Mouse (Mus musculus) liver, postnatal 0 days (tissue): ENCODE measurements around the gene Slc1a4. TPM values are rescaled to one million over a fixed set of nuclear protein-coding genes. Genes with fewer than 3 reads are reported as not detected.

Source experiments
- ATAC-seq: fragments of 200-750 bp; cut with Nextera tagmentation; 2 replicates; pipeline ENCODE4 v1.8.0; 2017; ENCODE audit warnings: mild to moderate bottlenecking, moderate library complexity
- DNase-seq: peaks from one replicate; pipeline ENCODE4 v3.0.0-alpha.2; 2016
- H3K27ac ChIP-seq: fragments of 300-500 bp; sonication (generic); 2 replicates; pipeline ENCODE4 v1.5.1; 2014; ENCODE audit warnings: antibody characterized with exemption, moderate library complexity, mild to moderate bottlenecking, low read depth
- H3K27me3 ChIP-seq: fragments of 300-500 bp; sonication (generic); 2 replicates; pipeline ENCODE4 v1.6.1; 2014; ENCODE audit warnings: low read length, control low read depth, mixed read lengths; ENCODE audit not compliant: insufficient read depth
- H3K36me3 ChIP-seq: fragments of 300-500 bp; sonication (generic); replicated peaks from 2 replicates; pipeline ENCODE4 v1.6.1; 2014; ENCODE audit warnings: mild to moderate bottlenecking, control low read depth, low read length, moderate library complexity, mixed read lengths; ENCODE audit not compliant: insufficient read depth
- H3K4me1 ChIP-seq: fragments of 300-500 bp; sonication (generic); 2 replicates; pipeline ENCODE4 v1.6.1; 2014; ENCODE audit warnings: antibody characterized with exemption, mild to moderate bottlenecking, control low read depth; ENCODE audit not compliant: insufficient read depth
- H3K4me2 ChIP-seq: fragments of 300-500 bp; sonication (generic); 2 replicates; pipeline ENCODE4 v1.6.1; 2014; ENCODE audit warnings: low read depth, mild to moderate bottlenecking, low read length, moderate library complexity, mixed read lengths
- H3K4me3 ChIP-seq: fragments of 300-500 bp; sonication (generic); 2 replicates; pipeline ENCODE4 v1.5.1; 2014; ENCODE audit warnings: low read depth, low read length
- H3K9ac ChIP-seq: fragments of 300-500 bp; sonication (generic); replicated peaks from 2 replicates; pipeline ENCODE4 v1.6.1; 2014; ENCODE audit warnings: mild to moderate bottlenecking, moderate library complexity
- H3K9me3 ChIP-seq: fragments of 300-500 bp; sonication (generic); 2 replicates; pipeline ENCODE4 v1.6.1; 2016; ENCODE audit warnings: mild to moderate bottlenecking, control low read depth, low read length, mixed read lengths
- CTCF ChIP-seq: sonication (generic); IDR thresholded peaks from 2 replicates; pipeline ENCODE4 v1.5.1; 2016; ENCODE audit warnings: antibody characterized with exemption, low read depth
- EP300 ChIP-seq: IDR thresholded peaks from 2 replicates; pipeline ENCODE4 v1.6.1; 2016; ENCODE audit warnings: antibody characterized with exemption, low read depth, mild to moderate bottlenecking
- WGBS: fragments of 180-500 bp; shearing (Covaris S2); extraction: QIAGEN DNeasy Blood & Tissue Kit; methylation state at CpG from one replicate; pipeline ENCODE4 v1.1.7; 2014; ENCODE audit not compliant: insufficient replicate concordance; 5-methylcytosine and 5-hydroxymethylcytosine counted together
- polyA plus RNA-seq: library from polyadenylated mRNA; unstranded; fragments of >200 nt; fragmentation: Nextera tagmentation; extraction: Ambion mirVana; gene quantifications from 2 replicates; pipeline ENCODE4 v1.2.1, GENCODE M21; 2015

Slc1a4 gene
- polyA plus RNA-seq, 1 experiment from 2014 or later: 8.2 TPM

DNA sequence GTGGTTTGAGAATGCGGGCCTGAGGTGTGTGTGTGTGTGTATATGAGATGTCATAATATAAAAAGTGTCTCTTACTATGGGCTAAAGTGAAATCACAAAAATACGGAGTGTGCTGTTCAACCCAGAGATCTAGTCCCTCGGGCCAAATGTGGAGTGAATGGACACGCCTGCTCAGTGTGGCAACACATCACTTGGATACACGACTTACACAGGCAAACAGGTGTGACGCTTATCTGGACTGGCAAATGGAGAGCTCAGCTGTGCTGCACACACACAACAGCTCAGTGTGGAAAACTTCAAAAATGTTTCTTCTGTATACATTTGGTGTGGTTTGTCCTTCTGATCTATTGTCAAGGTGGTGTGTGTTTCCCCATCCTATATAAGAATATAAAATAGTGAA lies 3.7 kb downstream of the Slc1a4 start:
- ATAC-seq: no peak

DNA sequence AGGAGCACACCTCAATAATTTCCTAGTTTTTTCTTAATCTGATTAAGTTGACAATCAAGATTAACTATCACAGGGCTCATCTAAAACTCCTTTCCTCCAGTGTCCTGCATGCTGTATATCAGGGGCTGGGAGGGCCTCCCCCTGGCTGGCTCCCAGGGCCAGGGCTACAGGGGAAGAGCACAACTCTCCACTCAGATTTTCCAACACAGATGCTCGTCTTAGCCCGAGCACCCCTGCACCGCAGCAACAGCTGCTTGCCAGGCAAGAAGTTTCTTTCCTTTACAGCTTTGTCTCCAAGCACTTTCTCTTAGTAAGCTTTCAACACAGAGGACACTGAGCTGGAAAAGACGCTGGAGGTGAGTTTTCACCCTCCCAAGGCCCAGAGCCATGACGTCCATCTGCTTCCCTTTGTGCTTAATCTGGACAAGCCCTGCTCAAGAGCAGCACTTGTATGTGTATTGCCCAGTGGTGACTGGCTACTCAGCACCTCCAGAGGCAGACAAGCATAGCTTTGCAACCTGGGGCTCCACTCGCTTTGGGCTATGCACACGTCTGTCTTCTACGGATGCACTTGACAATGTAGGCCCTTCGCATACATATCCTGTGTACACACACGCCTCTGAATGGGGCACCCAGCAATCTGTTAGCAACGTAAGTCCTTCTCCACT lies 6.1 kb downstream of the Slc1a4 start:
- no peaks in the 10 kb centered on the region for H3K9me3 ChIP-seq
- H3K4me2 ChIP-seq: no peak overlapping the region
- no peak overlapping the region for H3K9ac ChIP-seq
- H3K27ac ChIP-seq: no peak overlapping the region
- DNase-seq (no peak), ATAC-seq (no peak)
- TF ChIP-seq CTCF (no peak), EP300 (no peak)
- peaks cover 26% of the 10 kb centered on the region for H3K4me1 ChIP-seq
- 88% methylated on average over 11 of the region's 11 CpGs for WGBS
- no peaks in the 10 kb centered on the region for H3K27me3 ChIP-seq
- H3K36me3 ChIP-seq: no peaks in the 10 kb centered on the region
- H3K4me3 ChIP-seq: no peak overlapping the region

More for the DNA sequence above, 3.7 kb downstream of the Slc1a4 start:
- WGBS: 72% methylated on average over 6 of the region's 6 CpGs
- no peak for DNase-seq
- peaks cover 30% of the 10 kb centered on the region for H3K4me1 ChIP-seq
- no peak overlapping the region for H3K4me3 ChIP-seq
- TF ChIP-seq CTCF (no peak), EP300 (no peak)
- no peak overlapping the region for H3K4me2 ChIP-seq
- H3K9ac ChIP-seq: no peak overlapping the region
- H3K36me3 ChIP-seq: no peaks in the 10 kb centered on the region
- H3K9me3 ChIP-seq: no peaks in the 10 kb centered on the region
- H3K27me3 ChIP-seq: no peaks in the 10 kb centered on the region
- no peak overlapping the region for H3K27ac ChIP-seq

DNA sequence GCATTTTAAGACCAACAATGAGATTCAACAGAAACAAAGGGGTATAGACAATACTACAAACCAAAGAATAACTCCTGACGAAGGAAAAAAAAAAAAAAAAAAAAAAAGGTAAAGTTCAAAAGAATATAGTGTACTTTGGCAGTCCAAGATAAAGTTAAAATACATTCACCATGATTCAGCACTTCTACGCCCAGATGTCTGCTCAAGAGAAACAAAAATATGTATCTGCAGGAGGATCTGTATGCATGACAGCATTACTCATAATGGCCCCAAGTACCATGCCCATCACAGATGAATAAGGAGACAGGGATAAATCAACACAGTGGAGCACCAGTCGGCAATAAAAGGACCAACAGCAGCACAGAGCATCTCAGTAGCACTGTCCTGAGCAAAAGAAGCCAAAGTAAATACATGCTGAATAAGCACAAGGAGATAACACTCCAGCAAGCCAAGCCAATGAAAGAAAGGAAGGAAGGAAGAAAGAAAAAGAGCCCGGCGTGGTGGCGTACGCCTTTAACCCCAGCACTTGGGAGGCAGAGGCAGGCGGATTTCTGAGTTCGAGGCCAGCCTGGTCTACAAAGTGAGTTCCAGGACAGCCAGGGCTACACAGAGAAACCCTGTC lies 7.3 kb downstream of the Slc1a4 start:
- WGBS: 60% methylated on average over 9 of the region's 9 CpGs
- no peak overlapping the region for H3K9ac ChIP-seq
- DNase-seq: no peak
- H3K27ac ChIP-seq: peak overlapping the region; percentile 13; the same call in 1 of the 2 replicates
- H3K4me1 ChIP-seq: peaks cover 26% of the 10 kb centered on the region
- no peak overlapping the region for H3K4me2 ChIP-seq
- ATAC-seq: peak; percentile 36
- H3K4me3 ChIP-seq: no peak overlapping the region
- H3K36me3 ChIP-seq: no peaks in the 10 kb centered on the region
- H3K27me3 ChIP-seq: no peaks in the 10 kb centered on the region
- TF ChIP-seq CTCF (no peak), EP300 (0 out of 2 replicates have a peak, but pooled peaks have one; percentile 15)
- no peaks in the 10 kb centered on the region for H3K9me3 ChIP-seq

DNA sequence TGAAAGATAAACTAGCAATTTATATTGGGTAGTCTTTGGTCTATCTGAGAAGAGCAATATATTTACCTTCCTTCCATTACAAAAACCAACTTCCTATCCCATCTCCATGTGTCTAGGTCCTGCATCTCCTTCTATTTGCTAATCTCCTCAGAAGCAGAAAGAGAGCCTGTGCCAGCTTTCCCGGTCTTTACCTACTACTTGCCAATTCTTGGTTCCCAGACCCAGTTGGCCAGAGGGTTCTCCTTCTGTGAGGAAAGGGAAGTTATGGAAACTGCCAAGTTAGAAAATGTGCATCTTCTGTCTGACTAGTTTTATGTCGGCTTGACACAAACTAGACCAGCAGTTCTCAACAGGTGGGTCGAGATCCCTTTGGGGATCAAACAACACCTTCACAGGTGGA lies 8.5 kb downstream of the Slc1a4 start:
- no peaks in the 10 kb centered on the region for H3K27me3 ChIP-seq
- H3K4me3 ChIP-seq: no peak overlapping the region
- H3K27ac ChIP-seq: 0 out of 2 replicates have a peak overlapping the region, but pooled peaks have one; percentile 11
- peaks cover 20% of the 10 kb centered on the region for H3K4me1 ChIP-seq
- no peaks in the 10 kb centered on the region for H3K36me3 ChIP-seq
- no peak overlapping the region for H3K4me2 ChIP-seq
- no peak for ATAC-seq
- no peak overlapping the region for H3K9ac ChIP-seq
- H3K9me3 ChIP-seq: no peaks in the 10 kb centered on the region
- no peak for TF ChIP-seq CTCF
- TF ChIP-seq EP300: no peak
- DNase-seq: no peak
- WGBS: 84% methylated on average over 3 of the region's 3 CpGs

DNA sequence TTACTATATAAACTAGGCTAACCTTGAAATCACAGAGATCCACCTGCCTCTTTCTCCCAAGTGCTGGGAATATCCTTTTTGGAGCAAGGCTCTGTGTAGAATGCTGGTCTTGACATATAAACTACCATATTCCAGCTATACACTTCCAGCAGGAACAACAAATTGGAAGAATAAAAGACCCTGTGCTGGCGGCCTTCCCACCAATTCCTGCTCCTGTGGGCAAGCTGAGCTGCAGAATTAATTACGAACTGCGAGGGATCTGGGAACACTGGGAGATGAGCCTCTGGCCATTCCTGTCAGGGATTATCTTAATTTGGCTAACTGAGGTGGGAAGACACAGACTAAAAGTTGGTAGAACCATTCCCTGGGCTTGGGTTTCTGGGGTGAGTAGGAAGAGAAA lies 10.1 kb downstream of the Slc1a4 start:
- TF ChIP-seq EP300 (no peak), CTCF (no peak)
- Histone ChIP-seq H3K27ac (no peak overlapping the region), H3K9ac (no peak overlapping the region), H3K4me1 (peaks cover 20% of the 10 kb centered on the region), H3K4me2 (no peak overlapping the region), H3K9me3 (no peaks in the 10 kb centered on the region), H3K4me3 (no peak overlapping the region), H3K27me3 (no peaks in the 10 kb centered on the region), H3K36me3 (no peaks in the 10 kb centered on the region)
- DNase-seq (no peak), ATAC-seq (no peak)
- WGBS: 83% methylated on average over 3 of the region's 3 CpGs

DNA sequence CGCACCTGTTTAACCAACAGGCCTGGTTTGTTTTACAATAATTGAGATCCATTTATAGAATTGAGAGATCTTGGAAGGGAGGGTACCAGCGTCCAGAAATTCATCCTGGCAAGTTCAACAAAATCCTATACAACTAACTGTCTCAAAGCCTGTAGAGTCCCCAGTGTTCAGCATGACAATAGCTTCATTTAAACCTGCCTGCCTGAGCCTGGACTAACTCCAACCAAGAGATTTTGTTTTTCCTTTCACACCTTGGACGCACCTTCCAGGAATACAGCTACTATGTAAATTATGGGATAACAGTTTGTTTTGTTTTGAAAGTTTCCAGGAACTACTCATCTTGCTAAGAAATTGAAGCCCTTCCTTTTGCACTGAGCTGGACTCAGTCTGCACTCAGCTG lies 11.9 kb downstream of the Slc1a4 start:
- Histone ChIP-seq H3K4me2 (no peak overlapping the region), H3K4me3 (no peak overlapping the region), H3K36me3 (0 out of 2 replicates have a peak, but pooled peaks cover 3% of the 10 kb centered on the region), H3K9ac (no peak overlapping the region), H3K27ac (no peak overlapping the region), H3K27me3 (no peaks in the 10 kb centered on the region), H3K4me1 (peaks cover 11% of the 10 kb centered on the region), H3K9me3 (no peaks in the 10 kb centered on the region)
- 81% methylated on average over 3 of the region's 3 CpGs for WGBS
- no peak for ATAC-seq
- DNase-seq: no peak
- no peak for TF ChIP-seq CTCF
- TF ChIP-seq EP300: no peak
